Mouse (Mus musculus): ENCODE data around the gene Six1.
A peak's percentile ranks its signal among the peaks of the same experiment; 100 is the strongest.

GRCm38 (mm10) chr12:73046607-73047180, 7.0 kb downstream of the Six1 start:
- TF ChIP-seq EP300 (IDR thresholded peaks at IDR 0.05) (no peak), CTCF (IDR thresholded peaks at IDR 0.05) (peak; percentile 26; the same call in 1 of the 2 replicates)

Measured in lung, postnatal 0 days (tissue).